Mouse (Mus musculus): ENCODE measurements around the gene E2f4.

DNA sequence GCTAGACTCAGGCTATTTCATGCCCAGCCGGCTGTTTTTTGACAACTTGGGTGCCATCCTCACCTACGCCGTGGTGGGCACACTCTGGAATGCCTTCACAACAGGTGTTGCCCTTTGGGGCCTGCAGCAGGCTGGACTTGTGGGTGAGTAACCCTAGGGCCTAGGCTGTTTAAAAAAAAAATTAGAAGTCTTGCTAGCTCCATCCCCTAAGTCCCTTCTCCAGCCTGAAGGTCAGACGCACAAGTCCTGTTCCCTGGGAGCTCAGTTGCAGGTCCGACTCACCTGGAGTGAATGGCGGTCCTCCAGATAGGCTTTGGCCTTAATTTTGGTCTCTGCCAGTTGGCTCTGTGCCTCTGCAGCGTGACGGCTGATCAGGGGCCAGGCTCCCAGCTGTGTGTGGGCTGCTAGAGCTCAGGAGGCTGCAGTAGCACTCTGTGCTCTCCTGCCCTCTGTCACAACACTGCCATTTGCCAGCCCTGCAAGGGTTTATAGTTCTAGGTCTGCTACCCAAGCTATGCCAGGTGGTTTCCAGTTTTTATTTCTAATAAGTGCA lies 56.2 kb downstream of the E2f4 start:
- TF ChIP-seq POLR2A (IDR thresholded peaks at IDR 0.05; ENCODE audit: control insufficient read depth, extremely low read depth, insufficient read depth, low read length, poor library complexity): no peak
- TF ChIP-seq CTCF (IDR thresholded peaks at IDR 0.05; ENCODE audit: borderline replicate concordance, control insufficient read depth, extremely low read depth, insufficient read depth, low read length, poor library complexity): no peak

All from thymus, adult 2 months (tissue).